Mouse (Mus musculus) liver, adult 2 months (tissue): ENCODE measurements at regions not wholly inside any gene's neighbourhood (a gene's known extent, or its start where the extent isn't known, plus 50 kb on each side); places are given as distances from the start of the nearest gene placed in this dataset.

Experiments used
- CTCF ChIP-seq: fragments of 200-500 bp; IDR thresholded peaks from 2 replicates; pipeline ENCODE4 v1.5.1; 2011; ENCODE audit warnings: low read depth, low read length, control low read depth
- POLR2A ChIP-seq: fragments of 200-500 bp; IDR thresholded peaks from 2 replicates; pipeline ENCODE4 v1.6.1; 2011; ENCODE audit warnings: low read length, control low read depth; ENCODE audit not compliant: insufficient read depth; ENCODE audit errors: extremely low read depth

- no peak for TF ChIP-seq CTCF
- no peak for TF ChIP-seq POLR2A
Measured at GRCm38 (mm10) chr17:9896964-9897363, 227.4 kb upstream of the Pabpc6 start.
